Mouse (Mus musculus) liver, adult 2 months (tissue): Measurements from ENCODE around the gene Tas2r113. TPM values are rescaled to one million over a fixed set of nuclear protein-coding genes. Genes with fewer than 3 reads are reported as not detected.
"Not testable (repeated sequence)": the region's sequence is repeated elsewhere in the genome, so short reads cannot be mapped to it uniquely, and the experiment has no call there.

ENCODE experiments used
- DNase-seq: peaks from one replicate; pipeline ENCODE4 v3.0.0-alpha.2; 2011; ENCODE audit warnings: low read depth, low spot score; ENCODE audit errors: extremely low read depth
- H3K27ac ChIP-seq: fragments of 200-500 bp; replicated peaks from 2 replicates; pipeline ENCODE4 v1.5.1; 2012; ENCODE audit warnings: low read depth, mild to moderate bottlenecking, control low read depth, inconsistent platforms, low read length; ENCODE audit not compliant: insufficient read depth
- H3K27me3 ChIP-seq: fragments of 200-500 bp; 2 replicates; pipeline ENCODE4 v1.6.1; 2012; ENCODE audit warnings: mild to moderate bottlenecking, moderate library complexity, low read length, inconsistent platforms; ENCODE audit not compliant: control insufficient read depth, insufficient read depth
- H3K36me3 ChIP-seq: fragments of 200-500 bp; 2 replicates; pipeline ENCODE4 v1.6.1; 2012; ENCODE audit warnings: low read length, inconsistent platforms; ENCODE audit not compliant: control insufficient read depth, insufficient read depth
- H3K4me1 ChIP-seq: fragments of 200-500 bp; 2 replicates; pipeline ENCODE4 v1.6.1; 2011; ENCODE audit warnings: low read length; ENCODE audit not compliant: control insufficient read depth, insufficient read depth
- H3K4me3 ChIP-seq: fragments of 200-500 bp; 2 replicates; pipeline ENCODE4 v1.5.1; 2011; ENCODE audit warnings: low read depth, mild to moderate bottlenecking, control low read depth, low read length, moderate library complexity; ENCODE audit not compliant: insufficient read depth
- H3K79me2 ChIP-seq: fragments of 200-500 bp; 2 replicates; pipeline ENCODE4 v1.6.1; 2012; ENCODE audit warnings: inconsistent platforms, mild to moderate bottlenecking, low read length, moderate library complexity; ENCODE audit not compliant: control insufficient read depth, insufficient read depth
- H3K9ac ChIP-seq: fragments of 200-500 bp; 2 replicates; pipeline ENCODE4 v1.6.1; 2012; ENCODE audit warnings: low read depth, mild to moderate bottlenecking, control low read depth, inconsistent platforms, low read length
- CTCF ChIP-seq: fragments of 200-500 bp; IDR thresholded peaks from 2 replicates; pipeline ENCODE4 v1.5.1; 2011; ENCODE audit warnings: low read depth, low read length, control low read depth
- POLR2A ChIP-seq: fragments of 200-500 bp; IDR thresholded peaks from 2 replicates; pipeline ENCODE4 v1.6.1; 2011; ENCODE audit warnings: low read length, control low read depth; ENCODE audit not compliant: insufficient read depth; ENCODE audit errors: extremely low read depth
- WGBS: fragments of 180-500 bp; shearing (Covaris S2); methylation state at CpG from one replicate; pipeline ENCODE4 v1.1.7; 2018; 5-methylcytosine and 5-hydroxymethylcytosine counted together
- polyA plus RNA-seq: library from polyadenylated mRNA; depleted of rRNA; stranded (reverse); fragments of >200 nt; gene quantifications from 2 replicates; pipeline ENCODE4 v1.2.3, GENCODE M21; 2012; rRNA removed
- total RNA-seq: library from RNA; depleted of rRNA; stranded (reverse); fragments of >200 nt; gene quantifications from 2 replicates; pipeline ENCODE4 v1.2.3, GENCODE M21; 2014; rRNA removed

Gene Tas2r113
- total RNA-seq, result not detected in 2 replicates
- not detected in 2 replicates for polyA plus RNA-seq

- Histone ChIP-seq H3K36me3 (no peaks in the 10 kb centered on the region), H3K4me1 (no peaks in the 10 kb centered on the region), H3K27ac (no peak within 1 kb of the TSS), H3K79me2 (no peaks in the 10 kb centered on the region), H3K9ac (no peak within 1 kb of the TSS), H3K27me3 (no peaks in the 10 kb centered on the region), H3K4me3 (no peak within 1 kb of the TSS)
- DNase-seq, result no peak
- TF ChIP-seq CTCF (no peak), POLR2A (no peak)
- WGBS, result 49% methylated on average over 1 of the region's 1 CpGs
Observed at GRCm38 (mm10) chr6:132892711-132893110, at the start of gene Tas2r113. Tas2r113 (plus strand) TSS chr6:132893011.

- H3K27me3 ChIP-seq, result no peaks in the 10 kb centered on the region
- TF ChIP-seq POLR2A, result no peak
- no peak for TF ChIP-seq CTCF
- H3K27ac ChIP-seq, result no peak within 1 kb of the TSS
- 71% methylated on average over 1 of the region's 1 CpGs for WGBS
- no peaks in the 10 kb centered on the region for H3K4me1 ChIP-seq
- no peaks in the 10 kb centered on the region for H3K79me2 ChIP-seq
- H3K9ac ChIP-seq, result no peak within 1 kb of the TSS
- no peaks in the 10 kb centered on the region for H3K36me3 ChIP-seq
- no peak for DNase-seq
- H3K4me3 ChIP-seq, result no peak within 1 kb of the TSS
Observed at GRCm38 (mm10) chr6:132846842-132847241, 46.0 kb upstream of the Tas2r113 start, which contains the start of gene Tas2r123. Tas2r123 (plus strand) TSS chr6:132847142.

GRCm38 (mm10) chr6:132855138-132855537, 37.7 kb upstream of the Tas2r113 start, which contains the start of gene Tas2r116:
Tas2r116 (plus strand) TSS chr6:132855438.
- no peak for TF ChIP-seq POLR2A
- TF ChIP-seq CTCF, result no peak
- H3K36me3 ChIP-seq, result no peaks in the 10 kb centered on the region
- H3K4me1 ChIP-seq, result no peaks in the 10 kb centered on the region
- H3K27ac ChIP-seq, result no peak within 1 kb of the TSS
- H3K4me3 ChIP-seq, result no peak within 1 kb of the TSS
- 67% methylated on average over 1 of the region's 1 CpGs for WGBS
- H3K9ac ChIP-seq, result no peak within 1 kb of the TSS
- DNase-seq, result no peak
- no peaks in the 10 kb centered on the region for H3K27me3 ChIP-seq
- no peaks in the 10 kb centered on the region for H3K79me2 ChIP-seq

- H3K4me3 ChIP-seq, result no peak within 1 kb of the TSS
- no peak within 1 kb of the TSS for H3K27ac ChIP-seq
- no peaks in the 10 kb centered on the region for H3K27me3 ChIP-seq
- DNase-seq, result no peak
- no peak within 1 kb of the TSS for H3K9ac ChIP-seq
- no peaks in the 10 kb centered on the region for H3K79me2 ChIP-seq
- no peaks in the 10 kb centered on the region for H3K4me1 ChIP-seq
- no peaks in the 10 kb centered on the region for H3K36me3 ChIP-seq
- no peak for TF ChIP-seq POLR2A
- TF ChIP-seq CTCF, result no peak
Observed at GRCm38 (mm10) chr6:132867708-132868107, 25.1 kb upstream of the Tas2r113 start, which contains the start of gene Tas2r110. Tas2r110 (plus strand) TSS chr6:132868008.

- no peaks in the 10 kb centered on the region for H3K27me3 ChIP-seq
- H3K9ac ChIP-seq, result no peak within 1 kb of the TSS
- H3K27ac ChIP-seq, result no peak within 1 kb of the TSS
- no peaks in the 10 kb centered on the region for H3K36me3 ChIP-seq
- DNase-seq, result no peak
- 70% methylated on average over 3 of the region's 3 CpGs for WGBS
- no peaks in the 10 kb centered on the region for H3K4me1 ChIP-seq
- no peaks in the 10 kb centered on the region for H3K79me2 ChIP-seq
- H3K4me3 ChIP-seq, result no peak within 1 kb of the TSS
- TF ChIP-seq POLR2A (no peak), CTCF (no peak)
Observed at GRCm38 (mm10) chr6:132909351-132909750, 16.5 kb downstream of the Tas2r113 start, which contains the start of gene Tas2r125. Tas2r125 (plus strand) TSS chr6:132909651.

- H3K4me3 ChIP-seq, H3K9ac ChIP-seq, H3K27me3 ChIP-seq, H3K27ac ChIP-seq, H3K36me3 ChIP-seq, H3K79me2 ChIP-seq, H3K4me1 ChIP-seq, DNase-seq: not testable (repeated sequence)
Observed at GRCm38 (mm10) chr6:132941376-132941775, 48.6 kb downstream of the Tas2r113 start.

Other genes starting within 250 kb of the Tas2r113 start
- not detected in 2 replicates for gene A630073D07Rik, start 241.5 kb upstream of the Tas2r113 start, total RNA-seq
- gene A630073D07Rik, start 241.5 kb upstream of the Tas2r113 start, polyA plus RNA-seq, result not detected in 2 replicates
- not detected in 2 replicates for gene Tas2r120, start 236.1 kb upstream of the Tas2r113 start, total RNA-seq
- gene Tas2r120, start 236.1 kb upstream of the Tas2r113 start, polyA plus RNA-seq, result not detected in 2 replicates
- gene Tas2r121, start 192.0 kb upstream of the Tas2r113 start, total RNA-seq, result not detected in 2 replicates
- not detected in 2 replicates for gene Tas2r121, start 192.0 kb upstream of the Tas2r113 start, polyA plus RNA-seq
- not detected in 2 replicates for gene Tas2r122, start 181.1 kb upstream of the Tas2r113 start, total RNA-seq
- not detected in 2 replicates for gene Tas2r122, start 181.1 kb upstream of the Tas2r113 start, polyA plus RNA-seq
- gene Tas2r115, start 155.0 kb upstream of the Tas2r113 start, total RNA-seq, result not detected in 2 replicates
- not detected in 2 replicates for gene Tas2r115, start 155.0 kb upstream of the Tas2r113 start, polyA plus RNA-seq
- not detected in 2 replicates for gene Tas2r124, start 138.3 kb upstream of the Tas2r113 start, total RNA-seq
- not detected in 2 replicates for gene Tas2r124, start 138.3 kb upstream of the Tas2r113 start, polyA plus RNA-seq
- gene Tas2r102, start 130.9 kb upstream of the Tas2r113 start, total RNA-seq, result not detected in 2 replicates
- gene Tas2r102, start 130.9 kb upstream of the Tas2r113 start, polyA plus RNA-seq, result not detected in 2 replicates
- gene Tas2r136, start 114.8 kb upstream of the Tas2r113 start, total RNA-seq, result not detected in 2 replicates
- not detected in 2 replicates for gene Tas2r136, start 114.8 kb upstream of the Tas2r113 start, polyA plus RNA-seq
- not detected in 2 replicates for gene Tas2r117, start 90.2 kb upstream of the Tas2r113 start, total RNA-seq
- gene Tas2r117, start 90.2 kb upstream of the Tas2r113 start, polyA plus RNA-seq, result not detected in 2 replicates
- gene Tas2r123, start 45.9 kb upstream of the Tas2r113 start, total RNA-seq, result not detected in 2 replicates
- not detected in 2 replicates for gene Tas2r123, start 45.9 kb upstream of the Tas2r113 start, polyA plus RNA-seq
- gene Tas2r116, start 37.6 kb upstream of the Tas2r113 start, total RNA-seq, result not detected in 2 replicates
- not detected in 2 replicates for gene Tas2r116, start 37.6 kb upstream of the Tas2r113 start, polyA plus RNA-seq
- gene Tas2r110, start 25.0 kb upstream of the Tas2r113 start, total RNA-seq, result not detected in 2 replicates
- not detected in 2 replicates for gene Tas2r110, start 25.0 kb upstream of the Tas2r113 start, polyA plus RNA-seq
- not detected in 2 replicates for gene Tas2r125, start 16.6 kb downstream of the Tas2r113 start, total RNA-seq
- not detected in 2 replicates for gene Tas2r125, start 16.6 kb downstream of the Tas2r113 start, polyA plus RNA-seq
- not detected in 2 replicates for gene Tas2r129, start 58.1 kb downstream of the Tas2r113 start, total RNA-seq
- not detected in 2 replicates for gene Tas2r129, start 58.1 kb downstream of the Tas2r113 start, polyA plus RNA-seq
- gene Tas2r131, start 64.9 kb downstream of the Tas2r113 start, total RNA-seq, result not detected in 2 replicates
- gene Tas2r131, start 64.9 kb downstream of the Tas2r113 start, polyA plus RNA-seq, result not detected in 2 replicates
- not detected in 2 replicates for gene Tas2r109, start 88.0 kb downstream of the Tas2r113 start, total RNA-seq
- not detected in 2 replicates for gene Tas2r109, start 88.0 kb downstream of the Tas2r113 start, polyA plus RNA-seq
- gene Tas2r103, start 144.1 kb downstream of the Tas2r113 start, total RNA-seq, result not detected in 2 replicates
- gene Tas2r103, start 144.1 kb downstream of the Tas2r113 start, polyA plus RNA-seq, result not detected in 2 replicates
- not detected in 2 replicates for gene Tas2r140, start 162.8 kb downstream of the Tas2r113 start, total RNA-seq
- not detected in 2 replicates for gene Tas2r140, start 162.8 kb downstream of the Tas2r113 start, polyA plus RNA-seq
- gene Smim10l1, start 211.9 kb downstream of the Tas2r113 start, total RNA-seq, result 84.3 and 106 TPM in 2 replicates
- 105 and 130 TPM in 2 replicates for gene Smim10l1, start 211.9 kb downstream of the Tas2r113 start, polyA plus RNA-seq